Mouse (Mus musculus) bone marrow macrophage, adult 2 months (primary cell): ENCODE data around the gene Sox21. TPM values are rescaled to one million over a fixed set of nuclear protein-coding genes. Genes with fewer than 3 reads are reported as not detected.
A peak's percentile ranks its signal among the peaks of the same experiment; 100 is the strongest.

ENCODE experiments used
- H3K27ac ChIP-seq: 2 replicates; pipeline ENCODE4 v1.5.1; 2012; ENCODE audit warnings: low read depth, low read length; ENCODE audit not compliant: insufficient read depth
- H3K4me1 ChIP-seq: 2 replicates; pipeline ENCODE4 v1.6.1; 2012; ENCODE audit warnings: low read length; ENCODE audit not compliant: control insufficient read depth, insufficient read depth
- H3K4me3 ChIP-seq: 2 replicates; pipeline ENCODE4 v1.5.1; 2012; ENCODE audit warnings: mild to moderate bottlenecking, low read length, moderate library complexity; ENCODE audit not compliant: insufficient read depth
- CTCF ChIP-seq: IDR thresholded peaks from 2 replicates; pipeline ENCODE4 v1.5.1; 2012; ENCODE audit warnings: low read depth, mild to moderate bottlenecking, low read length, moderate library complexity
- POLR2A ChIP-seq: IDR thresholded peaks from 2 replicates; pipeline ENCODE4 v1.6.1; 2012; ENCODE audit warnings: mild to moderate bottlenecking, low read depth, low read length, borderline replicate concordance
- polyA plus RNA-seq: library from polyadenylated mRNA; stranded (reverse); fragments of >200 nt; gene quantifications from 2 replicates; pipeline ENCODE4 v1.2.4, GENCODE M21; 2012; ENCODE audit not compliant: missing spikeins, insufficient read depth, insufficient read length

Sox21 gene
- polyA plus RNA-seq, 1 experiment: not detected

GRCm38 (mm10) chr14:118226471-118227155 is 10.2 kb downstream of the Sox21 start:
- no peak for TF ChIP-seq POLR2A
- TF ChIP-seq CTCF: no peak

GRCm38 (mm10) chr14:118225911-118226310 is 10.9 kb downstream of the Sox21 start:
- no peak overlapping the region for H3K27ac ChIP-seq
- no peak for TF ChIP-seq POLR2A
- no peaks in the 10 kb centered on the region for H3K4me1 ChIP-seq
- H3K4me3 ChIP-seq: peak overlapping the region; percentile 22; the same call in 1 of the 2 replicates

More at GRCm38 (mm10) chr14:118226471-118227155, 10.2 kb downstream of the Sox21 start:
- H3K27ac ChIP-seq: no peak overlapping the region
- peaks cover 3% of the 10 kb centered on the region; the same call in 1 of the 2 replicates for H3K4me1 ChIP-seq
- H3K4me3 ChIP-seq: no peak overlapping the region

GRCm38 (mm10) chr14:118225061-118225743 is 11.6 kb downstream of the Sox21 start:
- Histone ChIP-seq H3K4me1 (no peaks in the 10 kb centered on the region), H3K4me3 (no peak overlapping the region), H3K27ac (no peak overlapping the region)
- TF ChIP-seq CTCF: no peak
- no peak for TF ChIP-seq POLR2A

GRCm38 (mm10) chr14:118220885-118221284 is 15.9 kb downstream of the Sox21 start:
- H3K4me3 ChIP-seq: no peak overlapping the region
- H3K4me1 ChIP-seq: no peaks in the 10 kb centered on the region
- no peak overlapping the region for H3K27ac ChIP-seq
- no peak for TF ChIP-seq CTCF
- no peak for TF ChIP-seq POLR2A

- TF ChIP-seq CTCF: no peak
- no peak for TF ChIP-seq POLR2A
- no peak overlapping the region for H3K27ac ChIP-seq
Measured at GRCm38 (mm10) chr14:118216826-118217225, 20.0 kb downstream of the Sox21 start.

GRCm38 (mm10) chr14:118212188-118212804 is 24.5 kb downstream of the Sox21 start:
- Histone ChIP-seq H3K4me3 (no peak overlapping the region), H3K27ac (no peak overlapping the region), H3K4me1 (no peaks in the 10 kb centered on the region)
- TF ChIP-seq CTCF (no peak), POLR2A (no peak)

More at GRCm38 (mm10) chr14:118216826-118217225, 20.0 kb downstream of the Sox21 start:
- no peak overlapping the region for H3K4me3 ChIP-seq
- H3K4me1 ChIP-seq: no peaks in the 10 kb centered on the region

GRCm38 (mm10) chr14:118209642-118210041 is 27.2 kb downstream of the Sox21 start:
- Histone ChIP-seq H3K27ac (no peak overlapping the region), H3K4me3 (no peak overlapping the region), H3K4me1 (no peaks in the 10 kb centered on the region)
- no peak for TF ChIP-seq POLR2A
- peak; percentile 41 for TF ChIP-seq CTCF

GRCm38 (mm10) chr14:118207347-118207746 is 29.5 kb downstream of the Sox21 start:
- Histone ChIP-seq H3K4me1 (no peaks in the 10 kb centered on the region), H3K4me3 (no peak overlapping the region), H3K27ac (no peak overlapping the region)
- TF ChIP-seq CTCF (no peak), POLR2A (no peak)

- Histone ChIP-seq H3K27ac (no peak overlapping the region), H3K4me1 (no peaks in the 10 kb centered on the region), H3K4me3 (no peak overlapping the region)
- TF ChIP-seq CTCF (no peak), POLR2A (no peak)
Measured at GRCm38 (mm10) chr14:118203031-118203430, 33.8 kb downstream of the Sox21 start.

- no peak overlapping the region for H3K4me3 ChIP-seq
- TF ChIP-seq CTCF: no peak
- no peak for TF ChIP-seq POLR2A
- H3K27ac ChIP-seq: no peak overlapping the region
- H3K4me1 ChIP-seq: no peaks in the 10 kb centered on the region
Measured at GRCm38 (mm10) chr14:118202006-118202405, 34.8 kb downstream of the Sox21 start.
